Mouse (Mus musculus) liver, adult 2 months (tissue): Measurements from ENCODE around the gene Myzap. TPM values are rescaled to one million over a fixed set of nuclear protein-coding genes. Genes with fewer than 3 reads are reported as not detected.

Experiments used
- DNase-seq: peaks from one replicate; pipeline ENCODE4 v3.0.0-alpha.2; 2011; ENCODE audit warnings: low read depth, low spot score; ENCODE audit errors: extremely low read depth
- H3K27ac ChIP-seq: fragments of 200-500 bp; replicated peaks from 2 replicates; pipeline ENCODE4 v1.5.1; 2012; ENCODE audit warnings: low read depth, mild to moderate bottlenecking, control low read depth, inconsistent platforms, low read length; ENCODE audit not compliant: insufficient read depth
- H3K27me3 ChIP-seq: fragments of 200-500 bp; 2 replicates; pipeline ENCODE4 v1.6.1; 2012; ENCODE audit warnings: mild to moderate bottlenecking, moderate library complexity, low read length, inconsistent platforms; ENCODE audit not compliant: control insufficient read depth, insufficient read depth
- H3K36me3 ChIP-seq: fragments of 200-500 bp; 2 replicates; pipeline ENCODE4 v1.6.1; 2012; ENCODE audit warnings: low read length, inconsistent platforms; ENCODE audit not compliant: control insufficient read depth, insufficient read depth
- H3K4me1 ChIP-seq: fragments of 200-500 bp; 2 replicates; pipeline ENCODE4 v1.6.1; 2011; ENCODE audit warnings: low read length; ENCODE audit not compliant: control insufficient read depth, insufficient read depth
- H3K4me3 ChIP-seq: fragments of 200-500 bp; 2 replicates; pipeline ENCODE4 v1.5.1; 2011; ENCODE audit warnings: low read depth, mild to moderate bottlenecking, control low read depth, low read length, moderate library complexity; ENCODE audit not compliant: insufficient read depth
- H3K79me2 ChIP-seq: fragments of 200-500 bp; 2 replicates; pipeline ENCODE4 v1.6.1; 2012; ENCODE audit warnings: inconsistent platforms, mild to moderate bottlenecking, low read length, moderate library complexity; ENCODE audit not compliant: control insufficient read depth, insufficient read depth
- H3K9ac ChIP-seq: fragments of 200-500 bp; 2 replicates; pipeline ENCODE4 v1.6.1; 2012; ENCODE audit warnings: low read depth, mild to moderate bottlenecking, control low read depth, inconsistent platforms, low read length
- CTCF ChIP-seq: fragments of 200-500 bp; IDR thresholded peaks from 2 replicates; pipeline ENCODE4 v1.5.1; 2011; ENCODE audit warnings: low read depth, low read length, control low read depth
- POLR2A ChIP-seq: fragments of 200-500 bp; IDR thresholded peaks from 2 replicates; pipeline ENCODE4 v1.6.1; 2011; ENCODE audit warnings: low read length, control low read depth; ENCODE audit not compliant: insufficient read depth; ENCODE audit errors: extremely low read depth
- WGBS: fragments of 180-500 bp; shearing (Covaris S2); methylation state at CpG from one replicate; pipeline ENCODE4 v1.1.7; 2018; 5-methylcytosine and 5-hydroxymethylcytosine counted together
- polyA plus RNA-seq: library from polyadenylated mRNA; depleted of rRNA; stranded (reverse); fragments of >200 nt; gene quantifications from 2 replicates; pipeline ENCODE4 v1.2.3, GENCODE M21; 2012
- total RNA-seq: library from RNA; depleted of rRNA; stranded (reverse); fragments of >200 nt; gene quantifications from 2 replicates; pipeline ENCODE4 v1.2.3, GENCODE M21; 2014

The Myzap gene
- total and polyA plus RNA-seq, 2 experiments: 0.51 to 1.5 TPM

DNA sequence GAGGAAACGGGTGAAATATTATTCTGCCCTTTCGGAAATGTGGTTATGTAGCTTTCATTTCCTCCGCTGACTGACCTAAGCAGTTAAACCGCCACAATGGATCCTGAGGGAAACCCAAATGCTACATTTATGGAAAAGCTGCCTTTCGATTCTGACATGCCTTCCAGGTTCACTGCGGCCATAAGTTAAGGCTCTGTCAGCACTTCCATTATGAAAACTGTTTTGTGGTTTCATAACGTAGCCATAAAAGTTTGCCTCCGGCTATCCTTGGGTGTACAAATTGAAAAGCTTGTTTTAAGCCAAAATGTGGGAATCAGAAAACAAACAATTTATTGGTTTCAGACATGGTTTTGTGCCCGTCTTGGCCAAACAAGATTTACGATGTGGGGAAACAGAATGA, 79.3 kb downstream of the Myzap start:
- Histone ChIP-seq H3K9ac (no peak overlapping the region), H3K36me3 (no peaks in the 10 kb centered on the region), H3K27ac (no peak overlapping the region), H3K27me3 (no peaks in the 10 kb centered on the region), H3K79me2 (no peaks in the 10 kb centered on the region), H3K4me1 (no peaks in the 10 kb centered on the region), H3K4me3 (no peak overlapping the region)
- 87% methylated on average over 10 of the region's 10 CpGs for WGBS
- no peak for DNase-seq
- TF ChIP-seq CTCF (no peak), POLR2A (no peak)

DNA sequence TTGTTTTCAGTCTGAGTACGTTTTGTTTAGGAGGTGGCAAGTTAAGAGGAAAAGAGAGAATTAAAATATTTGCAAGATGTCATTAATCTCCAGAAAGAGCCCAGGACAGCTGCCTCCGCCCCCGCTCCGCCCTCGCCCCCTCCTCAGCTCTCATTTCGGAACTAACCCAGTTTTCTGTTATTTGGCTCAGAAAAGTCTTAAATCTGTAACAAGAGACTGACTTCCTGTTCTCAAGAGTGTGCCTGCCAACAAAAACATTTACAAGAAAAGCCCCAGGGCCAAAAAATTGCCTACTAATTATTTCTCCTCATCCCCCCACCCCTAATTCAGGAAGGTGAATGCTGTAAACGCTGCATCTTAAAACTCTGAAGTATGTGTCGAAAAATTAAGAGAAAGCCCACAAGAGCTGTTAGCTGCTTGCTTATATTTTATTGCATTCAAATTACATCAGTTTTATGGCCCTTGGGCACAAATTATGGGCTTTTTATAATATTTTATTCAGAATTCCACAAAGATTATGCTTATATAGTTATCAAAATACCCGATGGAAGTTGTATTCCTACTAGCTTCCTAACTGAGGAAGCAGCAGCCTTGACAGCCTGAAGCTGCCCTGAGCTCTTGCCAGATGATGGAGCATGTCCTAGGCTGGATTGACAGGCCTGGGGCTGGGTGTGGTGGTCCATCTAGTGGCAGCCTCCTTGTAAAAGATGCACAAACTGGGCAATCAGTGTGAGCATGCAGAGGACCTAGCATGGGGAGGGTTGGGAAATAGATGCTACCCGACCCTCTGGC, 93.6 kb downstream of the Myzap start:
- no peak for TF ChIP-seq CTCF
- no peak for TF ChIP-seq POLR2A
- no peak for DNase-seq
- 80% methylated on average over 10 of the region's 10 CpGs for WGBS

DNA sequence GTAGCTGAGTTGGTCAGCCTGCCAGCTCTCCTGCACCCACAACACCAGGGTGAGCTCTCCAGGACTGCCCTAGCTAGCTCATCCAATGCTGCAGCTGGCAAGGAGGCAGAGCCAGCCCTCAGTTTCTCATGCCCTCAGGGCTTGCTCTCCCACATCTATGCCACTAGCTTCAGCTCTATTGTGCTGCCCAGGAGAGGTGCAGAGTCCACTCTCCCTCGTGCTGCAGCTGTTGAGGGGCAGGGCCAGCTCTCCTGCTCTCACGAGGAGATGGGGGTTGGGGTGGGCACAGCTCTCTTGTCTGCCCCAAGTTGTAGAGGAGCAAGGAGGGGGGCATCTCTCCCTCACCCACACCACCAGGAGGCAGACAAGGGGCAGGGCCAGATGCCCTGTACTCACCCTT, 95.5 kb downstream of the Myzap start:
- no peaks in the 10 kb centered on the region for H3K27me3 ChIP-seq
- no peak overlapping the region for H3K4me3 ChIP-seq
- TF ChIP-seq CTCF: no peak
- H3K36me3 ChIP-seq: no peaks in the 10 kb centered on the region
- H3K79me2 ChIP-seq: no peaks in the 10 kb centered on the region
- H3K4me1 ChIP-seq: no peaks in the 10 kb centered on the region
- H3K27ac ChIP-seq: no peak overlapping the region
- H3K9ac ChIP-seq: no peak overlapping the region
- 36% methylated on average over 2 of the region's 2 CpGs for WGBS
- DNase-seq: no peak

More for the DNA sequence above, 93.6 kb downstream of the Myzap start:
- Histone ChIP-seq H3K4me3 (no peak overlapping the region), H3K79me2 (no peaks in the 10 kb centered on the region), H3K9ac (no peak overlapping the region), H3K36me3 (no peaks in the 10 kb centered on the region), H3K27ac (no peak overlapping the region), H3K27me3 (no peaks in the 10 kb centered on the region), H3K4me1 (no peaks in the 10 kb centered on the region)

DNA sequence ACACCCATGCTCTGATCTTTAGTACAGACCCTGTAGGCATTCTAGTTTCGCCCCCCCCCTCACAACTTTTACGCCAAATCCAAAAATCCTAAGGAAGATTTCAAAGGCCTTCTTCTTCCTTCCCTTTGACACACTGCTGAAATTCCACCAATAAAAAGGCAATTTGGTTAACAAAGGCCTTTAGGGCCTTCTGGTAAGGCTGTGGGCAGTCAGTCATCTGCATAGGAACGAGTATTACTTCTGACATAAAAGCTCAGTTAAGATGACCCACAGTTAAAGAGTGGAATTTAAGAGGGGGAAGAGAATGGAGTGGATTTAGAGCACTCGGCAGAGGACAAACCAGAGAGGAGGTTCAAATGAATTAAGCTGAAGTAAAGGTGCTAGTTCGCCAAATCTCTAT, 98.4 kb downstream of the Myzap start:
- Histone ChIP-seq H3K4me3 (no peak overlapping the region), H3K36me3 (no peaks in the 10 kb centered on the region), H3K9ac (no peak overlapping the region), H3K27ac (no peak overlapping the region), H3K27me3 (no peaks in the 10 kb centered on the region), H3K4me1 (no peaks in the 10 kb centered on the region), H3K79me2 (no peaks in the 10 kb centered on the region)
- DNase-seq: no peak
- TF ChIP-seq CTCF (no peak), POLR2A (no peak)
- 96% methylated on average over 5 of the region's 5 CpGs for WGBS

DNA sequence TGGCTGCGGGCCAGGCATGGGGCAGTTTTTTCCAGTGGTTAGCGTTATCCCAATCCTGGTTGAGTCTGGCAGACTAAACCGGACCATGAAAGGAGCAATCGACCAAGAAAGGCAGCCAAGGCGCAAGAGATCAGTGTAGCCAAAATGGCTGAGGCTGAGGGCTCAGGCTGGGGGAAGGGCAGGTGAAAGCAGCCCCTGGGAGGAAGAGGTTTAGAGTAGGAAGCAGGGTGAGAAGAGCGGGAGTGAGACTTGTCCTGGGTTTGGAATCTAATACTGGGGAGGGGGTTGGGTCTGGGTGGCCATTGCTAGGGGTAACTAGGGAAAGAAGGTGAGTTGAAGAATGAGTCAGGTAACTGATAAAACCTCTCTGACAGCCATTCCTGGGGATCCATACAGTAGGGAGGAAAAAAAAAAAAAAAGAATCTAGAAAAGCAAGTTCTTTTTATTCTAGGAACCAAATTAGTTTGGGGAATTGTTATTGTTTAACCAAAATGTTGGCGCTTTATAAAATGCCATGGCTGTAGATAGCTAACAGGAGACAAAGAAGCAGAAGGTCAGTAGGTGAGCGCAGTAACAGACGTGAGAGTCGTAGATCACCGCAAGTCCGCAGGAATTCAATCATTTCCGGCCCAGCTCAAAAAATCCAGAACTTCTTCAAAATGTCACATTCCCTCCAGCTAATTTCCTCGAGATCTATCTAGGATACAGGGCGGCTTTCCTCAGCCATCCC, 99.7 kb downstream of the Myzap start:
- Histone ChIP-seq H3K4me3 (no peak overlapping the region), H3K36me3 (no peaks in the 10 kb centered on the region)
- no peak for TF ChIP-seq CTCF
- TF ChIP-seq POLR2A: no peak

DNA sequence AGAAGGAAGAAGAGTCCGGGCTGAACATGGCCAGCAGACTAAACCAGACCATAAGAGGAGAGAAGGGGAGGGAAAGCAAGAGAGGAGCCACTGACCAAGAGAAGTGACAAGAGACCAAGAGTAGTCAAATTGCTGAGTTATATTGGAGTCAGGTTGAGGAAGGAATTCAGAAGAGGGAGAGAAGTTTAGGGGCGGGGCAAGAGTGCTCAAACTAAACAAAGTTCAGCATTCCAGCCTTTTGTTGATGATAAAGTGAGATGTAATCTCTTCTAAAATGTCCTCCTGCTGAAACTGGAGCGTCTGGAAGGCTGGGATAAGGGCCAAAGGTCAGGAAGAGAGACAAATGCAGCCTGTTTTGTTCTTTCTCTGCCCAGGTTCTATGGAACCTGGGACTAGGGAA, 102.1 kb downstream of the Myzap start:
- Histone ChIP-seq H3K4me1 (no peaks in the 10 kb centered on the region; the same call in 1 of the 2 replicates), H3K79me2 (peaks cover 5% of the 10 kb centered on the region; the same call in 1 of the 2 replicates), H3K27ac (no peak overlapping the region), H3K36me3 (no peaks in the 10 kb centered on the region), H3K4me3 (no peak overlapping the region), H3K9ac (no peak overlapping the region), H3K27me3 (no peaks in the 10 kb centered on the region)
- WGBS: 72% methylated on average over 3 of the region's 3 CpGs
- no peak for DNase-seq
- no peak for TF ChIP-seq POLR2A
- TF ChIP-seq CTCF: no peak

More for the DNA sequence above, 99.7 kb downstream of the Myzap start:
- DNase-seq: no peak
- Histone ChIP-seq H3K4me1 (no peaks in the 10 kb centered on the region), H3K27ac (no peak overlapping the region), H3K79me2 (no peaks in the 10 kb centered on the region), H3K9ac (no peak overlapping the region), H3K27me3 (no peaks in the 10 kb centered on the region)
- WGBS: 74% methylated on average over 15 of the region's 15 CpGs
